In the genomic region with DNA sequence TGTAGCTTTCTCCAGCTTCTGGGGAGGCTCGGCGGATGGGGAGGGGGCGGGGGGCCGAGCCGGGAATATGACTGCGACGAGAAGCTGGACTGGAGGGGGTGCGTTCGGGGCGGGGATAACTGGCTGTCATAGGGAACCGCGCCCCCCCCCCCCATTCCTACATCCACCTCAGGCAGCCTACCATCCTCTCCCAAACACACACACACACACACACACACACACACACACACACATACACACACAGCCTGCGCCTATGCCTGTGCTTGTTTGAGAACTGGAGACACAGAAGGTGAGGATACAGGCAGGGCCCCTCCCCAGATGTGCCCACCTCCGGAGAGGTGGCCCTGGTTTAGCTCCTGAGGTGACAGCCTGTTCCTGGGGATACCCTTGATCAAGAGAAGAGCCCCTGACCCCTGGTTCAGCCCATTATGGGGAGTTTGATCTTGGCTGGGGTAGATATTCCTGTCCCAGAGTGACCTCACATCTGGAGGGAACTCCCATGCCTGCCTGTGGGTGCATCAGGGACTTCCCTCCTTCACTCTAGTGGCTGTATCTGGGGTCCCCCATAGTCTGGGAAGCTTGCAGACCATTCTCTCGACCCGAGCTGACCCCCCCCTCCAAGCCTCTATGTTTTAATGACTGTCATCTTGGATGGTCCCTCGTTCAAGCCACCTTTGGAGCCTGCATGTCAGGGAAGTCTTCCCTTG, we compare ENCODE assay signal across 8 mouse cellular contexts. TPM values are rescaled to one million over a fixed set of nuclear protein-coding genes. Genes with fewer than 3 reads are reported as not detected.
DNase-seq lines count a peak whose midpoint lies in the region; ATAC-seq and TF ChIP-seq lines count a peak whose summit lies in the region.

No protein-coding gene starts in this region.

- in situ Hi-C loops in ES-E14 (cut with MboI; ENCODE audit: low sequenced_read_pairs in 2 of 2, unreplicated experiment in 2 of 2), result no loop called here

- intact Hi-C loops in heart, adult 2 months (cut with DNase I), result no loop called here

- WGBS in heart, adult 2 months, result 17% methylated on average over 10 of the region's 17 CpGs
- WGBS in forebrain, embryonic 15.5 days, result 16% methylated on average over 10 of the region's 17 CpGs
- WGBS in liver, postnatal 0 days (ENCODE audit: insufficient replicate concordance), result 11% methylated on average over 6 of the region's 17 CpGs

- TF ChIP-seq POLR2A in heart, adult 2 months (IDR thresholded peaks at IDR 0.05; ENCODE audit: insufficient read depth, low read depth, low read length), result no peak

- H3K9me3 ChIP-seq in ES-E14 (ENCODE audit: control insufficient read depth, insufficient read depth, low read depth, low read length), result no peaks in the 10 kb centered on the region
- no peaks in the 10 kb centered on the region for H3K9me3 ChIP-seq in forebrain, embryonic 15.5 days
- H3K9me3 ChIP-seq in liver, postnatal 0 days (ENCODE audit: low read length), result 0 out of 2 replicates have a peak, but pooled peaks cover 2% of the 10 kb centered on the region

- H3K9ac ChIP-seq in heart, adult 2 months (ENCODE audit: low read depth, low read length), result peak overlapping the region; percentile 44; the same call in 1 of the 2 replicates
- H3K9ac ChIP-seq in ES-E14 (ENCODE audit: insufficient read depth, low read depth, low read length, poor library complexity, severe bottlenecking), result peak overlapping the region; percentile 54
- peak overlapping the region; percentile 94 for H3K9ac ChIP-seq in forebrain, embryonic 15.5 days (replicated peaks)
- no peak overlapping the region for H3K9ac ChIP-seq in liver, postnatal 0 days (replicated peaks)

- ATAC-seq in forebrain, embryonic 15.5 days (replicated peaks), result peak; percentile 46
- ATAC-seq in liver, postnatal 0 days, result no peak

- TF ChIP-seq CTCF in heart, adult 2 months (IDR thresholded peaks at IDR 0.05), result no peak
- no peak for TF ChIP-seq CTCF in liver, postnatal 0 days (IDR thresholded peaks at IDR 0.05; ENCODE audit: low read depth)

- no peak for DNase-seq in heart, adult 2 months
- DNase-seq in heart, adult 9 months (ENCODE audit: low spot score in 2 of 2), result no peak
- DNase-seq in ES-E14 (ENCODE audit: low read depth, low spot score), result no peak
- no peak for DNase-seq in liver, postnatal 0 days
- no peak for DNase-seq in thymus, postnatal 0 days (ENCODE audit: low spot score)
- DNase-seq in embryo, embryonic 10.5 days (ENCODE audit: low spot score), result no peak
- no peak for DNase-seq in urinary bladder, postnatal 36 days (ENCODE audit: low spot score in 2 of 2)

- H3K4me1 ChIP-seq in heart, adult 2 months (ENCODE audit: control insufficient read depth, insufficient read depth, low read length), result peaks cover 3% of the 10 kb centered on the region; the same call in 1 of the 2 replicates
- H3K4me1 ChIP-seq in ES-E14 (ENCODE audit: control insufficient read depth in 2 of 2, insufficient read depth in 2 of 2, low read length in 2 of 2, poor library complexity in 1 of 2), result peaks cover 0 to 12% of the 10 kb centered on the region in 2 experiments; a peak in 1 of 4 replicates
- H3K4me1 ChIP-seq in forebrain, embryonic 15.5 days, result peaks cover 55% of the 10 kb centered on the region
- peaks cover 3% of the 10 kb centered on the region; the same call in 1 of the 2 replicates for H3K4me1 ChIP-seq in liver, postnatal 0 days (ENCODE audit: insufficient read depth)

- H3K36me3 ChIP-seq in heart, adult 2 months (ENCODE audit: control insufficient read depth, insufficient read depth, low read length), result no peaks in the 10 kb centered on the region
- H3K36me3 ChIP-seq in ES-E14 (ENCODE audit: control insufficient read depth, insufficient read depth, low read length, poor library complexity, severe bottlenecking), result no peaks in the 10 kb centered on the region
- H3K36me3 ChIP-seq in forebrain, embryonic 15.5 days, result no peaks in the 10 kb centered on the region
- H3K36me3 ChIP-seq in liver, postnatal 0 days (replicated peaks; ENCODE audit: insufficient read depth, low read length), result no peaks in the 10 kb centered on the region

- H3K27me3 ChIP-seq in heart, adult 2 months (ENCODE audit: control insufficient read depth, insufficient read depth, low read length), result peaks cover 14% of the 10 kb centered on the region
- H3K27me3 ChIP-seq in forebrain, embryonic 15.5 days, result peaks cover 8% of the 10 kb centered on the region; the same call in 1 of the 2 replicates
- peaks cover 67% of the 10 kb centered on the region for H3K27me3 ChIP-seq in liver, postnatal 0 days (ENCODE audit: insufficient read depth, low read length)

- H3K79me2 ChIP-seq in heart, adult 2 months (replicated peaks; ENCODE audit: control insufficient read depth, insufficient read depth, low read length), result no peaks in the 10 kb centered on the region

- H3K27ac ChIP-seq in heart, adult 2 months, result no peak overlapping the region
- H3K27ac ChIP-seq in ES-E14 (ENCODE audit: insufficient read depth, low read depth, low read length, poor library complexity, severe bottlenecking), result no peak overlapping the region
- peak overlapping the region; percentile 90 for H3K27ac ChIP-seq in forebrain, embryonic 15.5 days (replicated peaks)
- H3K27ac ChIP-seq in liver, postnatal 0 days (ENCODE audit: low read depth), result no peak overlapping the region

- no peak for TF ChIP-seq EP300 in heart, adult 2 months (IDR thresholded peaks at IDR 0.05; ENCODE audit: insufficient read depth, low read depth, low read length)
- no peak for TF ChIP-seq EP300 in liver, postnatal 0 days (IDR thresholded peaks at IDR 0.05; ENCODE audit: low read depth)

- H3K4me3 ChIP-seq in heart, adult 2 months, result peak overlapping the region; percentile 54
- H3K4me3 ChIP-seq in ES-E14 (ENCODE audit: insufficient read depth in 1 of 2, low read depth in 1 of 2, low read length in 2 of 2, poor library complexity in 1 of 2, severe bottlenecking in 1 of 2), result peak overlapping the region; percentile 66 to 72
- peak overlapping the region; percentile 91 for H3K4me3 ChIP-seq in forebrain, embryonic 15.5 days
- peak overlapping the region; percentile 43 for H3K4me3 ChIP-seq in liver, postnatal 0 days (ENCODE audit: low read depth, low read length)

- peak overlapping the region; percentile 80 for H3K4me2 ChIP-seq in forebrain, embryonic 15.5 days (replicated peaks)
- H3K4me2 ChIP-seq in liver, postnatal 0 days (ENCODE audit: low read depth, low read length), result peak overlapping the region; percentile 76

TF ChIP-seq in ES-E14, 5 proteins besides CTCF, POLR2A, EP300 and RAD21:
- no peak for TF ChIP-seq ZNF384 (IDR thresholded peaks at IDR 0.05; ENCODE audit: low read depth, low read length)
- TF ChIP-seq HCFC1 (IDR thresholded peaks at IDR 0.05; ENCODE audit: borderline replicate concordance, insufficient read depth, low read length), result no peak
- no peak for TF ChIP-seq CHD2 (IDR thresholded peaks at IDR 0.05; ENCODE audit: low read depth, low read length)
- TF ChIP-seq ZC3H11A (IDR thresholded peaks at IDR 0.05; ENCODE audit: borderline replicate concordance, low read depth, low read length), result no peak
- no peak for TF ChIP-seq MAFK (IDR thresholded peaks at IDR 0.05; ENCODE audit: insufficient read depth, low read depth, low read length)
TF ChIP-seq in ES-E14: peak in this region for 0.

RNA-seq across cellular contexts. Expression of a gene that starts 0.9 kb away (rescaled TPM):
- under 1 TPM; 0.42 to 0.50 TPM for total RNA-seq in heart, adult 2 months (2021)
- 1.3 TPM in 2 replicates for polyA plus RNA-seq in heart, adult 2 months (2012; rRNA removed)
- 6.6 and 15.0 TPM in 2 replicates for total RNA-seq in ES-E14 (2012; rRNA removed)
- polyA plus RNA-seq in forebrain, embryonic 15.5 days (2015; fragmentation: Nextera tagmentation; extraction: Ambion mirVana), result 26.0 and 30.4 TPM in 2 replicates
- polyA plus RNA-seq in liver, postnatal 0 days (2015; fragmentation: Nextera tagmentation; extraction: Ambion mirVana), result 0.38 and 0.54 TPM in 2 replicates
- polyA plus RNA-seq in thymus, postnatal 0 days (2015; fragmentation: Nextera tagmentation; extraction: Ambion mirVana), result 0.94 and 1.1 TPM in 2 replicates

RNA-seq across cellular contexts. Expression of a gene that starts 19.7 kb away (rescaled TPM):
- total RNA-seq in heart, adult 2 months (2021), result 1 to 10 TPM; 1.5 to 1.9 TPM
- polyA plus RNA-seq in heart, adult 2 months (2012; rRNA removed), result 1.6 and 2.0 TPM in 2 replicates
- total RNA-seq in ES-E14 (2012; rRNA removed), result 109 and 127 TPM in 2 replicates
- polyA plus RNA-seq in forebrain, embryonic 15.5 days (2015; fragmentation: Nextera tagmentation; extraction: Ambion mirVana), result 113 and 118 TPM in 2 replicates
- 28.6 and 31.9 TPM in 2 replicates for polyA plus RNA-seq in liver, postnatal 0 days (2015; fragmentation: Nextera tagmentation; extraction: Ambion mirVana)
- 121 and 132 TPM in 2 replicates for polyA plus RNA-seq in thymus, postnatal 0 days (2015; fragmentation: Nextera tagmentation; extraction: Ambion mirVana)

RNA-seq across cellular contexts. Expression of a gene that starts 30.8 kb away (rescaled TPM):
- 10 to 100 TPM; 20.1 to 20.6 TPM for total RNA-seq in heart, adult 2 months (2021)
- polyA plus RNA-seq in heart, adult 2 months (2012; rRNA removed), result 39.0 and 58.0 TPM in 2 replicates
- total RNA-seq in ES-E14 (2012; rRNA removed), result 62.1 and 76.3 TPM in 2 replicates
- polyA plus RNA-seq in forebrain, embryonic 15.5 days (2015; fragmentation: Nextera tagmentation; extraction: Ambion mirVana), result 121 and 124 TPM in 2 replicates
- polyA plus RNA-seq in liver, postnatal 0 days (2015; fragmentation: Nextera tagmentation; extraction: Ambion mirVana), result 4.7 and 5.3 TPM in 2 replicates
- polyA plus RNA-seq in thymus, postnatal 0 days (2015; fragmentation: Nextera tagmentation; extraction: Ambion mirVana), result 36.3 and 41.1 TPM in 2 replicates

RNA-seq across cellular contexts. Expression of a gene that starts 34.2 kb away (rescaled TPM):
- 1 to 10 TPM; 3.7 to 4.1 TPM for total RNA-seq in heart, adult 2 months (2021)
- not detected in 2 replicates for polyA plus RNA-seq in heart, adult 2 months (2012; rRNA removed)
- 2.3 and 2.5 TPM in 2 replicates for total RNA-seq in ES-E14 (2012; rRNA removed)
- polyA plus RNA-seq in forebrain, embryonic 15.5 days (2015; fragmentation: Nextera tagmentation; extraction: Ambion mirVana), result not detected in 2 replicates
- polyA plus RNA-seq in liver, postnatal 0 days (2015; fragmentation: Nextera tagmentation; extraction: Ambion mirVana), result 1.3 and 2.9 TPM in 2 replicates
- not detected in 2 replicates for polyA plus RNA-seq in thymus, postnatal 0 days (2015; fragmentation: Nextera tagmentation; extraction: Ambion mirVana)

RNA-seq across cellular contexts. Expression of a gene that starts 46.2 kb away (rescaled TPM):
- 10 to 100 TPM; 51.4 to 64.6 TPM for total RNA-seq in heart, adult 2 months (2021)
- 125 and 177 TPM in 2 replicates for polyA plus RNA-seq in heart, adult 2 months (2012; rRNA removed)
- total RNA-seq in ES-E14 (2012; rRNA removed), result 0.85 and 1.1 TPM in 2 replicates
- polyA plus RNA-seq in forebrain, embryonic 15.5 days (2015; fragmentation: Nextera tagmentation; extraction: Ambion mirVana), result 1.9 and 2.6 TPM in 2 replicates
- 147 and 150 TPM in 2 replicates for polyA plus RNA-seq in liver, postnatal 0 days (2015; fragmentation: Nextera tagmentation; extraction: Ambion mirVana)
- polyA plus RNA-seq in thymus, postnatal 0 days (2015; fragmentation: Nextera tagmentation; extraction: Ambion mirVana), result 0.30 and 1.8 TPM in 2 replicates

Comparison
In these comparisons a context has a peak if more than half of its experiments do, and no peak if none do; other contexts are left out.
1. RNA of a gene that starts 0.9 kb away (polyA plus RNA-seq): 26.0 to 30.4 TPM in forebrain, embryonic 15.5 days; 1.3 TPM in heart, adult 2 months, 0.94 to 1.1 TPM in thymus, postnatal 0 days and 0.38 to 0.54 TPM in liver, postnatal 0 days; every median in the first group is over 10 times any median in the second.
2. Peak in every context shown above with its lines, with median percentiles within 50 percentile points of each other: H3K4me3 ChIP-seq.